Mouse (Mus musculus) fibroblast of lung, adult 2 months (primary cell): Measurements from ENCODE around the gene Rab3gap2.

Experiments
- DNase-seq: peaks from one replicate; pipeline ENCODE4 v3.0.0-alpha.2; 2011; ENCODE audit warnings: low read depth

The Rab3gap2 gene

DNA sequence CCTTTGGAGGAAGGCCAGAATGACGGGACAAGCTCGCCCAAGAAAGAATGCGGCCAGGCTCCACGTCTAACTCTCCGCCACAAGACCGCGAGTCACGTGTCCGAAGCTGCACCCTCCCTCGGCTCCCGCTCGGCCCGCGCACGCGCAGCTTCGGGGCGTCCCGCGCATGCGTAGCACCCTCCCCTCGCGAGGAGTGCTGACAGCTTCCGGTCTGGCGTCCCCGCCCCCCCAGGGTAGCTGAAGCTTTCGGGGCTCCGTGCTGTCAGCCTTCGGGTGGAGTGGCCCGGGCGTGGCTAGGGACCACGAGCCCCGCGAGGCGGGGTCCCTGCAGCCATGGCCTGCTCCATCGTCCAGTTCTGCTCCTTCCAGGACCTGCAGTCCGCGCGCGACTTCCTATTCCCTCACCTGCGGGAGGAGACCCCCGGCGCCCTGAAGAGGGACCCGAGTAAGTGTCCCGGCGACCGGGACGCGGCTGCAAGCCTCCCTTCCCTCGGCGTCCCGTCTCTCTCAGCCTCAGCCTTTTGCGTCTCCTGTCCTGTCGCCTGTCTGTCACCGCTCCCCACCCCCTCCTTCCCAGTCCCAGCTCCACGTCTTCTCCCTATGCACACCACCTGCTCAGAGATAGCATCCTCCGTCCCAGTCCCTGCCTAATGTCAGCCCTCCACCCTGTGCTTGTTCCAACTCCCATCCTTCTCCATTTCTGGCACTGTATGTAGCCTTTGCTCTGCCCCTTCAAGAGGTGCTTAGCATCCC, at the start of gene Rab3gap2:
Rab3gap2 (plus strand) TSS at position 209 of the 753 bp plus-strand sequence.
- peak; percentile 97 for DNase-seq

DNA sequence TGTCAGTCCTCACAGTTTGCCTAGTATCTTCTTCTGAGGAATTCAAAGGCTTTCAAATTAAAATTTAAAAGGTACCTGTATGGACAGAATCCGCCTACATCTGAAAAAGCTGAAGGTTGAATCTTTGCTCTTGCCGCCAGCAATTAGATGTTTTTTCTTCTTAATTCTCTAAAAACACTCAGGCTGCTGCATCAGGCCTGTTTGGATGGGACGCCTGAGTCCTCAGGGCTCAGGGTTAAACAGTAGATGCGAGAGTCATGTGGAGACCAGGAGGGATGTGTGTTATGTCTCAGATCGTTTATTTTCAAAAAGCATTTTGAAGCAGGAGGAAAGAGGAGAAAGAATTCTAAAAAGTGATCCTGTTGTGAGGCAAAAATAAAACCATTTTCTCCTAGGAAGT, 30.3 kb upstream of the Rab3gap2 start:
- no peak for DNase-seq

DNA sequence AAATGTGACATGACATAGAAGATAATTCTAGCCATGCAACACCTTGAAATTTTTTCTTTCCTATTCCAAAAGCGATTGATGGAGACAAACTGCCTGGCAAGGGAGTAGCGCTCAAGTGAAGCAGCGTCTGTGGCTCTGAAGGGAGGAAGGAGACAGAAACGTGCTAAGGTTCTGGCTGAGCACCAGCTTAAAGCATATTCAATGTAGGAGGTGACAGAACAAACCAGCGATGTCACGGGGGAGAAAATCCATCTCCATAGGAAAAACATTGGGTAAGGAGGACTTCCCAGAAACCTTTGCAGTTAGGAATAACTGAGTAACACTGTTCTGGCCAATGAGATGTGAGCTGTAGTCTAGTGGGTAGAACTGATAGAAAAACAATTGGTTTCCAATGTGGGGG, 26.1 kb upstream of the Rab3gap2 start:
- no peak for DNase-seq

DNA sequence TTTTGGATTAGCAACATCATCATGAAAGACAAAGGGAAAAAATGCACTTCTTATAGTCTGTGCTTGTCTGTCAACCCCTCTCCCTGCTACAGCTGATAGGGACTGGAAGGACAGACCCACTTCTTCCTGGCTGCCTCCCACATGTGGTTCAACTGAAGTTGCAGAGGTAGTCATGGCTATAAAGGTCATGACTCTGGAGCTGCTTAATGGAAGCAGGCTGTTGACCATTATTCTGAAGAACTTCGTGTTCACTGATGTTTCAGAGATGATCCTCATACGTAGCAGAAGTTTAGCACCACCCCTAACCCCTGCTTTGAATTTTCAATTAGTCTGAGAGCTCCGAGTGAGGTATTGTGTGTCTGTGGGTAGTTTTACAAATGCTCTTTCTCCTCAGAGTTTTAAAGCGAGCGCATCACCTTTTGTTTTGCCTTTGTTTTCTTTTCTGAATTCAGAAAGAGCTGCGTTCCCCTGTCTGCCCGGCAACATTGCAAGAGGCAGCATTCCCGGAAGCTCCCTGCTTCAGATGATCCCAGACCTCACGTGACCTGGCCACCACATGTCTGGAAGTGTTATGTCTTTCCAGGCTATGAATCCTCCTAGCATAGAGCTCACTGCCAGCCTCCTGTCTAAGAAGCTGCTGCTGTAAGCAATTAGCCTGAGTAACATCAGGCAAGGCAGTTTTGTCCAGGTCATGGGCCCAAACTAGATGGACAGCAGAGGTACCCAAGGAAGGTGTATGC, 20.2 kb upstream of the Rab3gap2 start:
- DNase-seq = peak; percentile 21

DNA sequence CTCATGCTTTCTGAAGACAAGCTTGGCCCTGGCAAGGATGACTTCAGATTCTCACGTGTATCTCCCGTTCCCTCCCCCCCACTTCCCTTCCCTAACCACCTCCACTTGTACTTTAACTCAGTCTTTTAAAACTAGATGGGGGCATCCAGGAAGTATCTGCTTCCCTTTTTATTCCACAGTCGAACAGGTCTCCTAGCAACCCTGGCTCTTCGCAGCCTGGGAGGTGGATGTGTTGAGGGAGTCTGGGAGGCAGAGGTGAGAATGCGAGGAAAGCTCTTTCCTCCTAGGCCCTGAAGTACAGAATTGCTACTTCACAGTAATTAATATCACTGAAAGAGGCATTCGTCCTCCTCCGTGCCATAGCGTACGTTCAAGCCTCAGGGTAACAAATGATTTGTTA, 18.4 kb upstream of the Rab3gap2 start:
- DNase-seq = no peak

DNA sequence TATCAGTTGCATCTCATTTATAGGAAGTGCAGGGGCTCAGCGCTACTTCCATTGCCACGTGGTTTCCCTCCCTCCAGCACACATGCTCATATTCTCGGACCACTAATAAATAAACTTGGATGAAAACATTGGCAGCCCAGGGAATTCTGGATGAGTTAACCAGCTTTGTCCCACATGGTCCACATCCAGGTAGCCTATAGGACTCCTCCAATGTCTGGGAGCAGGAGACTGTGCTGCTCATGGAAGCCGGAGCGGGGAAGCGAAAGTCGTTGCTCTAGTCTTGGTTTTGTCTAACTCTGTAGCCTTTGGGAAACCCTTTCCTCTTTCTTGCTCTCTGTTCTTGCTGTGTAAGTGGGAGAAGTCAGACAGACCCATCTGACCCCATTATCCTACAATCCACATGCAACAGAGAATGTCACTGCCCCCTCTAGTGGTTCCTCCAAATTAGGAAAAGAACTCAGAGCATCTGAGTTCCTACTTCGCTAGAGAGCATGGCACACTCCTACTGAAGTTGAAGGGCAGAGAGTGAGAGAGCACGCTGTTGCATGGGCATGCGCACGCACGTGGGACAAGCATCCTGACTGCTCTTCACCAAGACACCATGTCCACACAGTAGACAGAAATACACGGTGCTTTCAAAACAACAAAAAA, 16.7 kb upstream of the Rab3gap2 start:
- DNase-seq = peak; percentile 24

DNA sequence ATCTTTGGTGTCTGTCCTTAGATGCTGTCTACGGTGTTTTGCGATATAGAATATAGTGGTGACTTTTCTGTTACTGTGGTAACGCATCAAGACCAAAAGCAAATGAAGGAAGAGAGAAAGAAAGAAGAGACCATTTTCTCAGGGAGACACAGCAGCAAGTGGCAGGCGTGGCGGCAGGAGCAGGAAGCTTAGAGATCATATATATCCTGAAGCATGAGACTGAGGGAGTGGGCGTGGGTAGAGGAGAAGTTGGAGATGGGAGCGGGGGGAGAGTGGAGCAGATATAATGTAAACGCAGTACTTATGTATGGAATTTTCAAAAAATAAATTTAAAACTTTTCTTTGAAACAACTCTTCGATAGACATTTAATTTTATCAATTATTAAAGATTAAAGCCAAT, 14.0 kb upstream of the Rab3gap2 start:
- no peak for DNase-seq

DNA sequence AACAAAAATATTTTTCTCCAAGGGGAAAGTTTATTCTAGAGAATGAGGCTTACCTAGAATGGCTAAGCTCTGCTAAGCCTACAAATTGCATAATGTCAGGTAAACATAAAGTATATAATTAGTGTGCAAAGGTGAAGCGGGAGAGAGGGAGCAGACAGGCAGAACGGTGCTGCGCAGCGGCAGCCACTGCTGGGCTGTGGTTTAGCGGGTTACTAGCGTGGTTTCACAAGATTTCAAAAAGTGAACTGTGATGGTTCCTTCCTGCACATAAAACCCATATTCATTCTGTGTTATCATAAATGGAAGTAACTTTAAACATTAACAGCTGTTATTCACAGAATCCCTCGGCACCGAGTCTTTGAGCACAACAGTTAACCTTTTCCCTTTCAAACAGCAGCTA, 11.8 kb upstream of the Rab3gap2 start:
- DNase-seq = no peak

DNA sequence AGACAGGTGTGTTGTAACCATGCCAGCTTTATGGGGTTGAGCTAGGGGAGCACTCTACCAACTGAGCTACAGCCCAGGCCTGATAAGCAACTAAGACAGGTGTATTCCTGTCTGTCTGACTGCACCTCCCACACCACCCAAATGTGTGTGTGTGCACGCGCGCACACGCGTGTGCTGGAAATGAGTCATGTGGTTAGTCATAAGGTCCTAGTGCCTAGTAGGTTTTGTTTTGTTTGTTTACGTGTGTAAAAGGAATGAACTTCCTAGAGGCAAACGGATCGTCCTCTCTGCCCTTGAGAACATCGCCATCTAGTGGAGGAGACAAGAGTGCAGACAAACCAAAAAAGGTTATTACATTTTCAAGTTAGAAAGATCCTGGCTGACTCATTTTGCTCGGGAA, 10.4 kb upstream of the Rab3gap2 start:
- peak; percentile 39 for DNase-seq

DNA sequence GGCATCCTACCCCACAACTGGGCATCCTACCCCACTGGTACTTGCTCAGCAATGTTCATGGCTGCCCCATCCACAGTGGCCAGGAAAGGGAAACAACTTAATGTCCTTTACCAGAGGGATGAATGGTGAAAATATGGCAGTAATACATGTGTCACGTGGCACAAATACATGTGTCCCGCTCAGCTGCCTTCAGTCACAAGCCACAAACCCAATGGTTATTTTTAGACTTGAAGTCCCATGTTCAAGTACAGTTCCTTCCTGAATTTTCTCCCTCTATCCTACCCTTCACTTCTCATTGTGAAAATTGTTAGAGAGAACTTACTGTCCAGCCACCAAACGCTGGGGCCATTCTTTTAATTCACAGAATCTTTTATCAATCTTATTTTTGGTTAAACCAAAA, 7.6 kb upstream of the Rab3gap2 start:
- no peak for DNase-seq

DNA sequence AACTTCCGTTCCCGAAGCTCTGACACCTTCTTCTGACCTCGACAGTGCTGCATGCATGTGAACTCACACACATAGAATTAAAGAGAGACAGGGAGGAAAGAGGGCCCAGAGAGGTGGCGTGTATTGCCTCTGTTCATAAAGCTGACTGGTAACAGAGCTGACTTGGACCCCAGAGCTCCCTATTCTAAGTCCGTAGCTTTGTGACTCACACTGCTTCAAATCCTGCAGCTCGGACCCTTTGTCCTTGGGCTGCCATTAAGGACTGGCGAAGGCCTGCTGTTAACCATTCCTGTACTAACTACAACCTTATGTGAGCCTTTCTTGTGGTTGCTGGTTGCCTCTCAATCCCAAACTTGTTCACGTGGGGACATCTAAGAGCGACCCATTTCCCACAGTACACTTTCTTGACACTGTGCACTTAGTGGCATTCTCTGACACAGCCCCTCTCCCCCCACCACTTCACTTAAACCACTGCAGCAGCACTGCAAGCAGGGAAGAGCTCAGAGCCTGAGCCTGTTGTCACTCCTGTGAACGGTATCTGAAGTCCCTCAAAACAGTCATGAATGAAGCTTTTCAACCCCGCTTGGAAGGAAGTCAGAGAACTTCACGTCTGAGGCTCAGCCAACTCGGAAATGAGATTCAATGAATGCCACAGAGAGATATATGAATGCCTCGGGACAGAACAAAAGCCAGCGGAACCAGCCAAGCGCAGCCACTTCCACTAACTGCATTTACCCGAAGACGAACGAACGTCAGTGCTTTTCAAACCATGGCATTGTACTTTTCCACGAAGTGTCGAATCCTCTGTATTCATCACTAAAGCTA, 3.1 kb upstream of the Rab3gap2 start:
- no peak for DNase-seq

DNA sequence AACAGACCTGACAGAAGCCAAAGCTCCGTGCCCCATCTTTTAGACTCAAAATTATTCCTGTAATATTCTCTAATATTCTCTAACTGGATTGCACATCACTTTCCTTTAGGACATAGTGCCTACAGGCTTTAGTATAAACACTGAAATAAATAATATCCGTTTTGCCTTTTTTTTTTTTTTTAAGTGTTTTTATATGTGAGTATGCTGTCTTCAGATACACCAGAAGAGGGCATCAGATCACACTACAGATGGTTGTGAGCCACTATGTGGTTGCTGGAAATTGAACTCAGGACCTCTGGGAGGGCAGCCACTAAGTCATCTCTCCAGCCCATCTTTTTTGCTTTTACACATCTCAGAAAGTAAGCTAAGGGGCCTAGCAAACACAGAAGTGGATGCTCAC, 1.9 kb upstream of the Rab3gap2 start:
- no peak for DNase-seq

DNA sequence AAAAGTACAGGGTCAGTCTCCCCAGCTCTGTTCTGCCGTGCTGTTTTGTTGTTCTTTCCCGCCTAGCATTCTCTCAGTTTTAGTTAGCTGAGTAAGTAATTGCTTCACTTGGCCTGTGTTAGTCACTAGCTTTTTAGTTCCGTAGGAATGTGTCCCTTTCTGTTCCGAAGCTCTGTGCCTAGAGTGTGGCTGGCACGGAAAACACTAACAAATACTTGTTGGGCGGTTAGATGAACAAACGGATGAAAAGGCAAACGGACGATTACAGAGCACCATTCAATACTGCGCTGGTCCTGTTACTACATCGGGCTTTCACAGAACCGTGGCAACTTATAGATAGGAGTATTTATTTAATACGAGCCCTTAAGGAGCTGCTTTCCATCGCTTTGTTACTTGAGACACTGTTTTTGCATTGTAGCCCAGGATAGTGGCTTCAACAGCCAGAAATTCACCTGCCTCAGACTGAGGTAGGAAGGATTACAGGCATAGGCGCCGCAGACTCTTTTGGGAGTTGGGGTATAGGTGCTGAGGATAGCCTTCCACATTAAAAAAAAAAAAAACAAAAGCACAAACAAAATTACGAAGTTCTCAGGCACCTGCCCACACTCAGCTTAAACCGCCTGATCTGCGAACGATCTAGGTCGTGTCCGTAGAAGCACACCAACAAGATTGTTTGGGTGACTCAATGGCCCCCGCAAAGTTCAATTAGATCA, 565 bp upstream of the Rab3gap2 start:
- peak; percentile 44 for DNase-seq

DNA sequence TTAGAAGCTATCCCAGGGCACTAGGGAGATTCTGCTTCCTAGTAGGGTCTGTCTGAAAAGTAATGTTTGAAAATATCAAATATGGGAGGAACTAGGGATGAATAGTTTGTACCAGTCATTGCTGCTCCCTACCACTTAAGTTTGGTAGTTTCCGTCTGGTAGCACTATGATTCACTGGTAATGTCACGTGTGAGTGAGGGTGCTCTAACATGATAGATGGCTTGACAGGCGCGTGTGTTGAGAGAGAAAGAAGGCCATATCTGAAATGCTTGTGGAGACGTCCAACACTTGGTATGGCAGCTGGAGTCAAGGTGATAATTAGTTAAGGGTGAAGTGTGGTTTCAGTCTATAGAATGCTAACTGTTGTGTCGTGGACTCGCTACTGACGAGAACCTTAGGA, 1.2 kb downstream of the Rab3gap2 start:
- peak; percentile 27 for DNase-seq

DNA sequence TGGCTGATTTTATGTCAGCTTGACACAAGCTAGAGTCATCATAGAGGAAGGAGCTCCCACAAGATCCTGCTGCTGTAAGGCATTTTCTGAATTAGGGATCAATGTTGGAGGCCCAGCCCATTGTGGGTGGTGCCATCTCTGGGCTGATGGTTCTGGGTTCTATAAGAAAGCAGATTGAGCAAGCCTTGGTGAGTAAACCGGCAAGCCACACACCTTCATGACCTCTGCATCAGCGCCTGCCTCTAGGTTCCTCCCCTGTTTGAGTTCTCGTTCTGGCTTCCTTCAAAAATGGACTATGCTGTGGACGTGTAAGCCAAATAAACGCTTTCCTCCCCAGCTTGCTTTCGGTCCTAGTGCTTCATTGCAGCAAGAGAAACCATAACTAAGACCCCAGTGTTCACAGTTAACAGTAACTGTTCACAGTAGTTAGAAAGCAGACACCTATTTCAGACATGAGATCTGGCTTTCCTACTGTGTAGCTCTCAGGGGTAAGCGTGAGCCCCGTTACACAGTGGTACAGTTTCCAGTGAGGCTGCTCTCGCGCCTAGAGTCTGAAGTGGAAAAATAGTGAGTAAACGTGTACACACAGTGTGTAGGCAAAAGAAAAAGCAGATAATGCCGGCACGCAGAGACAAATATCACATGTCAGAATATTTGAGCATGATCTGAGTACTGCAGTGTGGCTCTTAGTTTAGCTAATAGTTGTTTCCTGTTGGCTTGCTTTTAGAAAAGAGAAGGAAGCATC, 4.1 kb downstream of the Rab3gap2 start:
- no peak for DNase-seq

DNA sequence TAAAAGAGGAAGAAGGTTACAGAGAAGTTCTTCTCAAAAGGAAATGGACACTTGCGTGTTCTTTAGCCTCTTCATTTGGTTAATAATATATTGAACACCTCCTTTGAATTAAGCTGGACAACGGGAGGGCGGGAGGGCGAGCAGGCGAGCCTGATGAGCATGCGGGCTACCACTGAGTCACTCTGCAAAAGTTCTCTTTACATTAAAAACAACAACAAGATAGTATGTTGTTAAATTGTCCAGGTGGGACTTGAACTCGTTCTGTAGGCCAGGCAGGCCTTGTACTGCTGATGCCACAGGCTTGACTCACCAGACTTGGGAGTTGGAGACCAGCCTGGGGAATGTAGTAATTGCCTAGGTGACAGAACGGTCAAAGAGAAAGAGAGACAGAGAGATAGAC, 4.8 kb downstream of the Rab3gap2 start:
- DNase-seq = no peak

DNA sequence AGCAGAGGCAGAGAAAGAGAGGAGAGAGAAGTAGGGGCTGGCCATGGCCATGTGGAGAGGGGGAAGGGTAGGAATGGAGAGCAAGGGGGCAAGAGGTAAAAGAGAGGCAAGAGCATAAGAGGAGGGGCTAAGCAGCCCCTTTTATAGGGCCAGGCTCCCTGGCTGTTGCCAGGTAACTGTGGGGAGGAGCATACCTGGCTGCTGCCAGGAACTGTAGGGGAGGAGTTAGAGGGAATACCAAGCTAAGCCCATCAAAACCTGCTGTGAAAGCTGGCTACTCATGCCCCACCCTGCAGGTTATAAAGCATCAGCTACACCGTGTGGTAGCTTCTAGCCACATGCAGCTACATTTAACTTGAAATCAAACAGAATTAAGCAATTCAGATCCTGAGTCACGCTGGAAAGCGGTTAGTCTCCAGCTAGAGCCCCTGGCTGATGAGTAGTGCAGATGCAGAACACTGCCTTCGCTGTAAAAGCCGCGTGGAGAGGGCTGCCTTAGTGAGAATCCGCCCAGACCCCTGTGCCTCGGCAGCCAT, 5.8 kb downstream of the Rab3gap2 start:
- peak; percentile 60 for DNase-seq

DNA sequence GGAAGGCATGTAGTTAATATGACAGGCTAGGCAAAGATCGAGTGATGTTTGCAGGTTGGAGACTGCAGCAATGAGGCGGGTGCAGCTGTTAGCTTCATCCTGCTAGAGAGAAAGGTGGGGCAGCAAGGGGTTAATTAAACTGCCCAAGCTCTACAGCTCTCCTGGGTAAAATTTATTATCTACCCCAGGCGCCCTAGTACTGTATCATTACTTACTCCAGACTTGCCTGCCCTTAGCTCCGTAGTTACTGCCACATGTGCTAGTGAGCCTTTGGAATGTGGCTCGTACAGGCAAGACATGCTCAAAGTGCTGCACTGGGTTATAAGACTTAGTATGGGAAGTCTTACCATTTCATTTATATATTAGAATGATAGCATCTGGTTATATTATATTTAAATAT, 12.4 kb downstream of the Rab3gap2 start:
- DNase-seq = no peak

DNA sequence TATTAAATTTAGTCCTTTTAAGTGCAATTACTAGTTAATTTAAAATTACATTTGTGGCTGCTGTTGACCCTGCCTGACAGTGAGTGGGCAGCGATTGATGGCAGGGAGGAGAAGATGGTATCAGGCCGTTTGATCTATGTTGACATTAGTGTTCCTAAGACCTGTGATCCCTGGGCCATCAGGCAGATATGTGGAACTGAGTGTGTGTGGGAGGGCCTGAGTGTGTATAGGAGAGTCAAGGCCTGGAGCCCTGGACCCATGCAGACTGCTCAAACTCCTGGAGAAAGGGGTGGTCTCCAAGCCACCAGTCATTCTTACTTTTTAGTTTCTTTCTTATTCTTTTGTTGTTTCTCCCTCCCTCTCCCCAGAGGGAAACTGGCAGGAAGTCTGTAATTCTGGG, 12.8 kb downstream of the Rab3gap2 start:
- DNase-seq = no peak

DNA sequence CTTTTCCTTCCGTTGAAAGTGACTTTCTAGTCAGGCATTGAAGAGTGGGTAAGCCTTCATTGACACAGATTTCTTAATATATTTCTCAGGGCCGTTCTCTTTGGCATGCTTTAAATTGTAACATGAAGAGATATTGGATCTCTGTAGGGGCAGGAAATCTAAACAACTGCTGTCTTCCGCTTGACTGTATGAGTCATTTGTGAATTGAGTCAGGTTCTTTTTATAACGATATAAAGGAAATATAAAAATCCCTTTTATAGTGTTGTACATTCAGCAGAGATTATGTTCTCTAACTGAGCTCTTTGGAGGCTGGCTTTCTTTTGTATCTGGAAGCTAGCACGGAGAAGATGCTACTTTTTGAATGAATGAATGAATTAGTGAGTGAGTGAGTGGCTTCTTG, 14.0 kb downstream of the Rab3gap2 start:
- no peak for DNase-seq

DNA sequence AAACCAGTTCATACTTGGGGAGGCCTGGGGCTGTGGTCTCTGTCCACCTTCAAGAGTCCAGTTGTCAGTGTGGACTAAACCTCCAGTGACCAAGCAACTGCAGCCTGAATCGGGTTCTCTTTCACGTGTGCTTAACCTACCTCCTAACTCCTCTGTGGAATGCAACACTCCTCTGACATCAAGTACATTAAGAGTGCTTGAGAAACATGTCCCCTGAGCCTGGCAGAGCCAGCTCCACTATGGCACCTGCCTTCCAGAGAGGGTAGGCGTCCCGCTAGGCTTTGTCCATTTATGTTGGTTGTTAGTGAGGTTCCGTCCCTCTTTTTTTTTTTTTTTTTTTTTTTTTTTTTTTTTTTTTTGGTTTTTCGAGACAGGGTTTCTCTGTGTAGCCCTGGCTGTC, 23.0 kb downstream of the Rab3gap2 start:
- no peak for DNase-seq
